Mouse (Mus musculus): ENCODE data around the gene Tlk1.

Tlk1 gene

GRCm38 (mm10) chr2:70673445-70674126, 151.9 kb downstream of the Tlk1 start:
- peak; percentile 62 for DNase-seq

GRCm38 (mm10) chr2:70672476-70672875, 153.1 kb downstream of the Tlk1 start:
- DNase-seq: no peak

GRCm38 (mm10) chr2:70669896-70670295, 155.6 kb downstream of the Tlk1 start:
- DNase-seq: no peak

GRCm38 (mm10) chr2:70669241-70669640, 156.3 kb downstream of the Tlk1 start:
- no peak for DNase-seq

- no peak for DNase-seq
Observed at GRCm38 (mm10) chr2:70667016-70667415, 158.5 kb downstream of the Tlk1 start.

- DNase-seq: peak; percentile 21
Observed at GRCm38 (mm10) chr2:70663764-70664163, 161.8 kb downstream of the Tlk1 start.
